Mouse (Mus musculus): ENCODE measurements around the gene Atp6v1fnb. TPM values are rescaled to one million over a fixed set of nuclear protein-coding genes. Genes with fewer than 3 reads are reported as not detected.

The Atp6v1fnb gene
- total RNA-seq, 2 experiments from 2014 or later = not detected

DNA sequence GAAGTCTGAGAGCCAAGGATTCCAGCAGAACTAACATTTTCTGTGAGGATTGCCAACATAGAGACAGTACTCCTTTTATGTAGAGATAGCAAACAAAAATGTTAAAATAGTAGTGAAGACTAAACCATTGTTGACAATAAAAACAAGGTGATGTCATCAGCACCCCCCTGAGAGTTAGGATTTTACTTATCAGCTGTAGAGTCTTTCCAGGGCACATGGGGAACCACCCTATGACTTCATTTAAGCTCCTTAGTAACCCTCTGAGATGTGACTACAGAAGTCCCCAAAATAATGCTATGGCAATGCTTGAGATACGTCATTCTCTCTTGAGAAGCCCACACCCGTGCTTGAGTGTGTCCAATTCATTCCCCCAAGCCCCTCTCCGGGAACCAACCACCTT lies 7.8 kb upstream of the Atp6v1fnb start:
- no peak for DNase-seq (ENCODE audit: low spot score in 2 of 2)

DNA sequence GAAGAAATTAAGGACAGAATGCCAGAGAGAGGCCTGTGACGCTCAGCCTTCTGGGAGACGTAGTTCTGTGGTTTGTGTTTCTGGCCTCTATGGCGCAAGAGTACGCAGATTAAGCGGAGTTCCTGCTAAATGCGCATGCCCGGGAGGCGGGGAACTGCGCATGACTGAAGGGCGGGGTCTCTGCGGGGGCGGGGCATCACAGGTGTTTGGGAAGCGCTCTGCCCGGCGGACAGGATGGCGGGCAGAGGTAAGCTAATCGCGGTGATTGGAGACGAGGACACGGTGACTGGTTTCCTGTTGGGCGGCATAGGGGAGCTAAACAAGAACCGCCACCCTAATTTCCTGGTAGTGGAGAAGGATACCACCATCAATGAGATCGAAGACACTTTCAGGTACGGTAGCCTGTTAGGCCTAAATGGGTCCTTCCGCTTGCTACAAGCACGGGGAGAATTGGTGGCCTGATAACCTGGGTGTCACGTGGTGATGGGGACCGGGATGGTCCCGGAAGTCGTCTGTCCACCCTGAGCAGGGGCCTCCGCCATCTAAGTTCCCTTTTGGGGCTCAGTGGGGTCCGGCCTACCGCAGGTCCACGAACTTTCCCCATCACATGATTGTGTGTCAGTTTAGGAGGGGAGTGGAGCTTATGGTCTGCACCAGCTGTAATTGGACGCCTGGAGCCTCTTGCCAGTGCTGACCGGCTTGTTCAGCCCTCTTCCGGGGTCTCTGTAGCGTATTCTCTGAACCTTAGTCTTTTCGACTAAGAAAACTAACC lies 3.5 kb upstream of the Atp6v1fnb start, which contains the start of gene Atp6v1f:
Gene Atp6v1f (plus strand): TSS at position 136 of the 772 bp plus-strand sequence.
- DNase-seq (ENCODE audit: low spot score in 2 of 2) = peak; percentile 84 to 92

DNA sequence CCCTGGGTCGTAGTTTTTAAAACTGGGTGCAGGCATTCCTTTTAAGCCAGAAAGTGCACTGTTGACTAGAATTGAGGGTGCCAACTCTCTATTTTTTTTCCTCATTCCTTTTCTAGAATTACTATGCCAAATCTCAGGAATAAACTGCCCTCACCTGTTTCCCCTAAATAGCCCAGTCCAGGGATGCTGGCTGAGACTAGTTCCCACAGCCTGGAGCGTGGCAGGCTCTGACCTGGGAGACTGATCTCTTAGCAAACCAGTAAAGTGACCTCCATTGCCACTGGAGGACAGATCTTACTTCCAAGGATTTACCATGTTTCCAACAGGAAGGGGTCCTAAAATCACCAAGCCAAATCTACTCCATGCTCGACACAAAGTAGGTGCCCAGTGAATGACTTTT lies 2.4 kb upstream of the Atp6v1fnb start:
- DNase-seq (ENCODE audit: low spot score in 2 of 2) = no peak

DNA sequence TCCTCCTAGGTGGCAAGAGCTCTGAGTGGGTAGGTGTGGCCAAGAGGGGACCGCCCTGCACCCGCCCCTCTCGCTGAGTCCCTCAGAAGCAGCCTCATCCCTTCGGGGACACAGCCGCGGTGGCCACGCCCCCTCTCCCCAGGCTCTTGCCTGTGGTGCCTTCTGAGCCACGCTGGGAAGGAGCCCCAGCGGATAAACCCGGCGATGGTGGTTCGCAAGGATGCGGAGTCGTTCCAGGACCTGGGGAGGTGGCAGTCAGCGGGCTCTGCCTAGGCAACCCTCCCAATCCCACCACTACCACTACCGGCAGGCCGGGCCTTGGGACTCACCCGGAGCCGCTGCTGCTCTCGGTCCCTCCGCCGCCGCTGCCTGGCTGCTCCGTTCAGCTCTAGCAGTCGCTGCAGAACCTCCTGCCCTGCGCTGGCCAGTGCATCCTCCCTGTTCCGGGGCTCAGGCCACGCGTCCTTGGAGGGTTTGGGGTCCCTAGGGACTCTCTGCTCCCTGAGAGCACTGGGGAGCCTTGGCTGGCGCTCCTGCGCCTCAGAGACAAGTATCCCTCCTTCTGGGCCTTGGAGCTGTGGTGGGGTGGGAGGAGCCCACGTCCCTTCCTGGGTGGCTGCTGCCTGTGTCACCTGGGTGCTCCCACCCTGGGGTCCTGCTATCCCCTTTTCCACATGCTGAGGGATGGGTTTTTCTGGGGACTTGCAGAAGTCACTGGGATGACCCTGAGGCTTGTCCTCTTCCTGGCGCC lies 2.9 kb downstream of the Atp6v1fnb start:
- peak in 1 of 2 experiments; percentile 59 for DNase-seq (ENCODE audit: low spot score in 2 of 2)

DNA sequence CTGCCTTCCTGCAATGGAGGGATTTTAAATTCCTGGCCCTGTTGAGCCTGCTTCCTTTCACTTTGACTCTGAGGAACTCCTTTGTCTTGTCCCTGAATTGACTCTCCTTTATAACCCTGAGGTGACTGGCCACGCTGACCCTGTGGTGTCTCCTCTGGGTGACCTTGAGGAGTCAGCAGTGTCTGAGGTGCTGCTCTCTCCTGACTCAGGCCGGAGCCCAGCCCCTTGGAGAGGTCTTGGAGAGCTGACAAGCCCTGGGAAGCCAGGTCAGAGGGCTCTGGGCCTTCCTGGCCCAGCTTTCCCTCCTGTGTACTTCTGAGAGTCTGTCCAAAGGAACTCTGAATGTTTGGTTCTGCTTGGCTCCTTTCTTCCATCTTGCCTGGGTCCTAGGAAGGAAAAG lies 3.5 kb downstream of the Atp6v1fnb start:
- no peak for DNase-seq (ENCODE audit: low spot score in 2 of 2)

DNA sequence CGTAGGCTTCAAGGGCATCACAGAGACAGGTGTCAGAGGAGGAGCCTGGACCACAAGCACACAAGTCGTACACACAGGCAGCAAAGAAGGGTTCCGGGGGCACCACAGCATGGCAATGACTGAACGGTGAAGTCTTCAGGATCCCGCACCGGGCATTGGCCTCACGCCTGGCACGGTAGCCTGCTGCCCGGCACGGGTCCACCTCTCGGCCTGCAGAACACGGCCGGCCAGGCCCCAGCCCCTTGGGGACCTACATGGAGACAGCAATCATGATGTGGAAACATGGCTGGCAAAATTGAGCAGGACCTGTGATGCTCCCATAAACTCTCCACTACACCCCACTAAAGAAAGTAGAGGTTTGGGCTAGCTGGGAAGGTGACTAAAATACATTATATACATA lies 11.5 kb downstream of the Atp6v1fnb start:
- no peak for DNase-seq (ENCODE audit: low spot score in 2 of 2)

DNA sequence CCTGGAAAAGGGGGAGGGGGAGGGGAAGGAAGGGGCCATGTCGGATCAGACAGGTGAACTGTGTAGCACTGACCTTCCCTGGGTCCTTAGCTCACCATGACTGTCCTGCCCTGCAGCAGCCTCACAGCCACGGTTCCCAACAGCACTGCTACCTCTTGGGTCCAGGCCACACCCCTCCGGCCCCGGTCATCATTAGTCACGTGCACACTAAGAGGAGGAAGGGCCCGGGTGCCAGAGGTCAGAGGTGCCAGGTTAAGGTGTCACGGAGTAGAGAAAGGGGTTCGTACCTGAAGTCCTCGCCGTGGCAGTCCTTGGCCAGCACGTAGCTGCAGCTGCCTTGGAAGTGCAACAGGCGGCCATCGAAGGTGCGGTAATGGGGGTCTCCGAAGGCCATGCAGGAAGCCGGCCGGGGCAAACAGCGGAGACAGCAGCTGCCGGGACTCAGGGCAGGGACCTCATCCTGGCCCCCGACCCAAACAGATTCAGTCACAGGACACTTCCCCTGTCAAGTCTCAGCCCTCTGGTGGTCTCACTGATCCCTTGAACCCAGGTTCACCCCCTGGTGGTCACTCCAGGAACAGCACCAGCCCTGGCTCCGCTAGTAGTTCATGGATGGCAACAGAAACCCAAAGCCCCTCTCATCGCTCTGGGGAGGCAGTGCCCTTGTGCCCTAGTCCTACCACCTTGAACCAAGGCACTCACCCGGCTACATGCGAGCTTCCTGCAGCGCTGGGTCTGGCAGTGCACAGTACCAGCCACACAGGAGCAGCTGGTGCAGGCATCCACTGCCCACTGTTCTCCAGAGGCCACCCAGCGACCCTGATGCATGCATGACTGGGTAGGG lies 13.7 kb downstream of the Atp6v1fnb start:
- peak; percentile 68 to 81 for DNase-seq (ENCODE audit: low spot score in 2 of 2)

DNA sequence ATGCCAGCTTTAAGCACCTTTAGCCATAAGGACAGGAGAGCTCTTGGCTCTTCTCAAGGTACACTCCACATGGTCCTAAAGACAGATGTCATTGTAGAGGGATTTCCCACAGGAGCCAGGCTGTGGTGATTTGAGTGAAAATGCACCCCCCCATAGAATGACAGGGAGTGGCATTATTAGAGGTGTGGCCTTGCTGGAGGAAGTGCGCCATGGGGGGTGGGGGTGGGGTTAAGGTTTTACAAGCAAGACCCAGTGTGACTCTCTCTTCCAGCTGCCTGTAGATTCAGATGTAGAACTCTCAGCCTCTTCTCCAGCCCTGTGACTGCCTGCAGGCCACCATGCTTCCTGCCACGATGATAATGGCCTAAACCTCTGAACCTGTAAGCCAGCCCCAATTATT lies 14.7 kb downstream of the Atp6v1fnb start:
- no peak for DNase-seq (ENCODE audit: low spot score in 2 of 2)

DNA sequence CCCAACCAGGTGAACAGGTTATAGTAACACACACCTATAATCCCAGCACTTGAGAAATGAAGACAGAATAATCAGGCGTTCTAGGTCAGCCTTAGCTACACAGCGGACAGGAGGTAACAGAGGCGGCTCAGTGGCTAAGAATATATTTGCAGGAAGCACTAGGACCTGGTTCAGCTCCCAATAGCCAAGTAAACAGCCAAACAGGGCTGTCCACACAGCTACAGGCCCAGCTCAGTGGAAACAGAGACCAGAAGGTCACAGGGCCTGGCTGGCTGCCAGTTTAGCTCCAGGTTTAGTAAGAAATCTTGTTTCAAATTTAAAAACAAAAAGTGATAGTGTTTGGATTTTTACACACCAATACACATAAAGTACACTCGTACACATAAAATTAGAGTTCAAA lies 22.9 kb downstream of the Atp6v1fnb start:
- no peak for DNase-seq (ENCODE audit: low spot score in 2 of 2)

DNA sequence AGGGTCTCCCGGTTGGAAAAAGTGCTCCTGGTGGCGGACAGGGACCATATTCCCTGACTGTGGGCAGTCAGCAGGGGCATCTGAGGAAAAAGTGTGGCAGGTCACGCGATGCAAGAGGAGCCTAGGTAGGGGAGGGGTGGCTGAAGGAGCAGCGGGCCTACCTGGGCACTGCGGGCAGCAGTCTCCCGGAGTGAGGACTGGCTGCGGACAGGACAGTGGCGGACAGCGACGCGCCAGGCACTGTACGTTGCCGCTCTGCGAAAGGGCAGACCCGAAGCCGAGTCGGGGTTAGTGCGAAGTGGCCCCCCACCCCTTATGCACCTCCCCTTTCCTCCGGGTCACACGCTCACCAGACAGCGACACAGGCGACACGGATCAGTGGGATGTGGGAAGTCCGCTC lies 25.0 kb downstream of the Atp6v1fnb start:
- no peak for DNase-seq (ENCODE audit: low spot score in 2 of 2)

DNA sequence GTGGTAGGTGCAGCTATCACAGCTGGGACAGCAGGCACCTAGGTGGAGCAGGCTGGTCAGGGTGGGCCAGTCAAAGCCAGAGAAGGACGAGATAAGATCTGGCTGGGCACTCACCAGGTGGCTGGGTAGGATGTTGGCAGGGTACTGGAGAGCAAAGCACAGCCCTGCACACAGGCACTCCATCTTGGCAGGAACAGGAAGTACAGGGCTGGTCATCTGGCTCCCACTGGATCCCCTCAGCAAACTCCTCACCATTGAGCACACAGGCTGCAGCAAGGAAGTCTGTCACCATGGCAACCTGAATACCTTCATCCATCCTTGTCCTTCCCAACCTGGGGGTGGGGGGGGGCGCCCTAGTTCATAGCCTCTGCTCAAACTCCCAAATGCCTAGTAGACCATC lies 26.6 kb downstream of the Atp6v1fnb start:
- DNase-seq (ENCODE audit: low spot score in 2 of 2) = no peak

DNA sequence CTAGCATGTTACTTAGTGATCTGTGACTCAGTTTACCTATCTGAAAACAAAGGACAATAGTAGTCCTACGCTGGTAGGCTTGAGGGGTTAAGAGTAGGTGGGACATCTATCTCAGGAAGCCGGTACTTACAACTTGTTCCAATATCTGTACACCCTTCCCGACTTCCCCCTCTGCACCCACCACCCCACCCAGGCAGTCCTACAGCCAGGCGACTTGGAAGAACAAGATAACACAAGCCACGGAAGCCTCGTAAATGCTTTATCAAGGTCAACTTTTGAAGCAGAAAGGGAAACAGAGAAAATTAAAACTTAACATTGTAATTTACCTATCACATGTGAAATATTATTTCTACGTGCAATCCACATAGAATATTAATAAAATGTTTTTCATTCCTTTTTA lies 28.9 kb downstream of the Atp6v1fnb start:
- no peak for DNase-seq (ENCODE audit: low spot score in 2 of 2)

DNA sequence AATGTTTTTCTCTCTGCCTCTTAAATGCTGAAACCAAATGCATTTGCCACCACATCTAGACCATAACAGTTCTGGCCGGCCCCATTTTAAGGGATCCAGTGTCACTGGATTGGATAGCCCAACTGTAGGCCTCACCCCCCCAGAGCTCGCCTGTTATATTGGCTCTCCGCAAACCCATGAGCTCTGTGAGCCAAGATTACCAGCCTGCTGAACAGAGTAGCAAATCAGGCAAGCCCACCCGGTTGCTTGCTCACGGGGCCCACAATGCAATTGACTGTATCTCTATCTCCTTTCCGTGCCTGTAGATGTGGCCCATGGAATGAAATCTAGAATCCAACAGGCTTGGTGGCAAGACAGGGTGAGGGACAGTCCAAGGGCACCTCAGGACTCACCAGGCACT lies 29.6 kb downstream of the Atp6v1fnb start:
- DNase-seq (ENCODE audit: low spot score in 2 of 2) = no peak

DNA sequence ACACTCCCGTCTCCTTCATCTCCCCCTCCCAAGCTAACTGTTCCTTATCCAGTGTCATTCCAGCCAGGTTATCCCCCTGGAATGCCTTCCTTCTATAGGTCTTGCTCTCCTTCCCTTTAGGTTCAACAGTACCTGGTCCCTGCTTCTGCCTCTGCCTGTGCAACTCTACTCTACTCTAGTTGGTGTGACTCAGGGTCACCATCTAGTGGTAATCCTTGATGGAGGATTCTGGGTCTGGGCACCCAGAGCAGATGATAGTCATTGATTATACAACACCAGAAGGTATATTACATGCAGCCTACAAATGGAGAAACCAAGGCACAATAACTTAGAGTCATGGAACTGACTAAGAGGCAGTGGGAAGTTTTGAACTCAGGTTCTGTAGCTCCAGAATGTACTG lies 30.4 kb downstream of the Atp6v1fnb start:
- no peak for DNase-seq (ENCODE audit: low spot score in 2 of 2)

DNA sequence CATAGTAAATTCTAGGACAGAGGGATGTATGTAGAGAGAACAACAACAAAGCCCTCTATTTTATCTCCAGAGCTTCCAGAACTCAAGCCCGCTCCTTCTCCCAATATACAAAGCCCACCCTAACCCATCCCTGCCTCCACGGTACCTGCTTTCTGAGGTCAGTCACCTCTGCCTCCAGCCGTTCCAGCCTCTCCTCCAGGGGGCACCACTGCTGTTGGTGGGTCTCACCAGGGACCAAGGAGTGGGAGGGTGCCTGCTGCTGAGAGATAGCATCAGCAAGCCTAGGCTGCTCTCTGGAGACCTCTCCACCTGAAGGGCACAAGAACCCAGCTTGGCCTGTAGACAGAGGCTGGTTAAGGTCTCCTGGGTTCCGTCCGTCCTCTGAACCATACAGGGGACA lies 34.3 kb downstream of the Atp6v1fnb start:
- DNase-seq (ENCODE audit: low spot score in 2 of 2) = no peak

DNA sequence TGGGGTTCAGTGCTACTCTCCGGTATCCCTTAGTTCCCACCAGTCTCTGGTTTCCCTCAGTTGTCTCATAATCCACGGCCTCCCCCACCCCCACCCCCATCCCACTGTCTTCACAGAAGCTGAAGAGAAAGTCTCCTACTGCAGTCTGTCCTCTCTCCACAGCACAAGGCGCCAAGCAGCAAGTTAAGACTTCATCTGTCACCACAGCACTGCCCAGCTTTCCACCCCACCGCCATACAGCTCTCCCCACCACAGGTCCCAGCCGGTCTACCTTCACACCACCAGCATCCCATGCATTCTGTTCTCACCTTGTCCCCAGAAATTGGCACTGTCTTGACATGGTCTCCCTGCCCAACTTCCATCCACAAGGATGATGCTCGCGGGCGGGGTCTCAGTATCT lies 35.6 kb downstream of the Atp6v1fnb start:
- DNase-seq (ENCODE audit: low spot score in 2 of 2) = no peak

DNA sequence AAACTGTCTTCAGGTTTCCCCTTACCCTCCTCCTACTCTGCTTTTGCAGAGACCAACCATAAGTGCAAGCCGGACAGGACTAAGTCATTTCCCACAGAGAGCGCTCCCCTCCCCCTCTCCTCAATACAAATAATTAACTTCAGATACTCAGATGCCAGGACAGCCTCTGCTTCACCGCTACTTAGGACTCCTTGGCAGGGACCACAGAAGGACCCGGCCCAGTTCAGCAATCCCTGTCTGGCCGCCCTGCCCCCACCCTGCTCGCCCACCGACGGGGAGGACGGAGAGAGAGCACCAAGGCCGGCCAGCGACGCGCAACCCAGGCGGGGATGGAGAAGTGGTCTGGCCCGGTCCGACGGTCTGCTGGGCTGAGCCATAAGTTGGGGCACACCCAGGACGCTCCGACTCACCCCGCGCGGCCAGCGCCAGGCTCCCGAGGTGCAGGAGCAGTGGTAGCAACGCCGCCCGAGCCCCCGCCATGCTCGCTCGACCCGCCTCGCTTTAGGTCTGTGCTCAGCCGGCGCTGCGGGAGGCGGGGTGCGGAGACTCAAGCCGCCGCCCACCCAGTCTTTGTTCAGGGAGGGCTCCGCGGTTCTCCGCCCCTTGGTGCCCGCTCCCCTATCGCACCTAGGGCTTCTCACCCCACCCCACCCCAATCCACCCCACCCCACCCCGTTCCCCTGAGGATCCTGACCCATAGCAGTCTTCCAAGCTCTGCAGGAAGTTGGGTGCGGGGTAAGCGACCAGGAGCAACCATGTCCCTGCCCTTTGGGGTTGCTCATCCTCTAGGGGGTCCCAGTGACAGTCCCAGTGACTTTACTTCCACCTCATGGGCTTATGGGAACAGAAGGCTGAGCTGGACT lies 36.4 kb downstream of the Atp6v1fnb start, which contains the start of gene Kcp:
Gene Kcp (minus strand): TSS at position 506 of the 863 bp plus-strand sequence.
- peak in 1 of 2 experiments; percentile 52 for DNase-seq (ENCODE audit: low spot score in 2 of 2)

DNA sequence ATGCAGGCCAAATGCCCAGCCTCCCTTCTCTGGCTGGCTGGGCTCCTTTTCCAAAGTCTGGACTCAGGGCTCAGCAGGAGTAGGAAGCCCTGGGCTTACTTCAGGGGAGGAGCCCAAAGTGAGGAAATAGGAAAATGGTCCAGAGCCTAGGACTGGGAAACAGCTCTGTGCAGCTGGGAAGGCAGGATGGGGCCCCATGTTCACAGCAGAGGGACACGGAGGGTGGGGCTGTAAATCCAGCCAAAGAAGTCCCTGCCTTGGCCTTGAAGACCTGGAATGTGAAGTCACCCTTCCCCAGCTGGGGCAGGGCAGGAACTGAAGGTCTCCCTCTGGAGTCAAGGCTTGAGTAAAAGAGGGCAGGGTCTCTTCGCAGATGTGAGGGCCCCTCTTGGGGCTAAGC lies 37.8 kb downstream of the Atp6v1fnb start:
- peak in 1 of 2 experiments; percentile 46 for DNase-seq (ENCODE audit: low spot score in 2 of 2)

DNA sequence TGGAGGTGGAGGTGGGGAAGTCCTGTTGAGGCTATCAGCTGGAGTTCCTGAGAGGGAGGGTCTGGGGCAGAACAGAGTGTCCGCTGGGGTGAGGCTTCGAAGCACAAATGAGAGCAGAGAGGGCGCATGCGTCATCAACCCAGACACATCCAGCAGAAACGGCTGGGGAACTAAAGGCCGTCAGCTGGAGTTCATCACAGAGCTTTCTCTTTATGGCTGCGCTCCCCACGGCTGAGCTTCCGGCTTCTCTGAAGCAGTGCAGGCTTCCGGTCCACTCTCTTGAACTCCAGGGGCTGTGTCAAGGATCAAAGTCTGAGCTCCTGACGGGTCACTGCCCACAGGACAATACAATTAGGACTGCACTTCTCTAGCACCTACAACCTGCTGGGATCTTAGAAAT lies 42.0 kb downstream of the Atp6v1fnb start:
- DNase-seq (ENCODE audit: low spot score in 2 of 2) = peak in 1 of 2 experiments; percentile 43

DNA sequence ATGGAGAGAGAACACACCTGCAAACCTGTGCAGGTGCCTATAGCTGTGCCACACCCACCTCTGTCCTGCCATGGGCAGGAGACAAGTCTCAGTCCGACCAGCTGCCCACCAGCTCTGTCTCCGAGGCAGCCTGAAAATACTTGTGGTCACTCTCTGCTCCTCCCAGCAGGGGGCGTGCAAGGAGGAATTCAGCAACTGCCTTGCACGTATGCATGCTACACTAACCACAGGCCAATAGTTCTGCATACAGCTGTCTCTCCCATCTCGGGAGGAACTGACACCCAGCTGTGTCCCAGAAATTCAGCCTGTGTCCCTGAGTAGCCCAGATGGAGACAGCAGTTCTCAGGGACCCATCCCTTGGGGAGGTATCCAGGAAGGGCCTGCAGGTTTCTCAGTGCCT lies 45.9 kb downstream of the Atp6v1fnb start:
- DNase-seq (ENCODE audit: low spot score in 2 of 2) = peak; percentile 54 to 78
